Mouse (Mus musculus) MN1 (cell line): ENCODE data around the gene Krt17.
"Not testable (repeated sequence)": the region's sequence is repeated elsewhere in the genome, so short reads cannot be mapped to it uniquely, and the experiment has no call there.

ENCODE experiments used
- DNase-seq: peaks from one replicate; pipeline ENCODE4 v3.0.0-alpha.2; 2016; ENCODE audit warnings: low spot score

The Krt17 gene

GRCm38 (mm10) chr11:100262058-100262980 lies 1.5 kb upstream of the Krt17 start:
- no peak for DNase-seq

DNA sequence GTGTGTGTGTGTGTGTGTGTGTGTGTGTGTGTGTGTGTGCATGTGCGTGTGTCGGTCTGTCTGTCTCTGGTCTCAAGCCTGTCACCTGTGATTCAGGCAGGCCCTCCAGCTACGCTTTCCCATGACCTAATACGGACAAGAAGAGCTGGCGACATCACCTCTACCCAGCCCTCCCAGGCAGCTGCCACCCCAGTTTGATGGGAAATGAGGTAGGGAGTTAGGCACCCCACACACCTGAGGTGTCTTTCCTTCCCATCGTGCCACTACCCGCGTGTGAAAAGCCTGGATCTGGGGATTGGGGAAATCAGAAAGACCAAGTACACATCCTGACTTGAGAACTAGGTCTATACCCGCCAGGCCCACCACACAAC lies 391 bp upstream of the Krt17 start:
- no peak for DNase-seq

GRCm38 (mm10) chr11:100259079-100259478 lies 1.8 kb downstream of the Krt17 start:
- DNase-seq, result no peak

DNA sequence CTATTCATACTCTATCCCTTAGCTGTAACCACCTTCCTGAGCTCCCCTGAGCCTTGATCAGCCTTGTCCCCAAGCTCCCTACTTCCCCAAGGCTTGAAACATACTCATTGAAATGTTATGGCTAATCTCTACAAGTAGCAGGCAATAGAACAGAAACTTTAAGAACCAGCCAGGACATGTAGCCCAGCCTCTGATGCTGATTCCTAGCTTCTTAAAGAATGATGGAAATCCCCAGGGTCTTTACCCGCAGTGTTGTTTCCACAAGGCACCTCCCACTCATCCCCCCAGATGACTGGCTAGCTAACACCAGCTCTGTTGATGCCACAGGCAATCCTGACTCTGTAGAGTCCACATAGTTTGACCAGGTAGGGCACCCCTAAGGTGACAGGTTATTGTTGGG lies 2.9 kb downstream of the Krt17 start:
- DNase-seq, result no peak

DNA sequence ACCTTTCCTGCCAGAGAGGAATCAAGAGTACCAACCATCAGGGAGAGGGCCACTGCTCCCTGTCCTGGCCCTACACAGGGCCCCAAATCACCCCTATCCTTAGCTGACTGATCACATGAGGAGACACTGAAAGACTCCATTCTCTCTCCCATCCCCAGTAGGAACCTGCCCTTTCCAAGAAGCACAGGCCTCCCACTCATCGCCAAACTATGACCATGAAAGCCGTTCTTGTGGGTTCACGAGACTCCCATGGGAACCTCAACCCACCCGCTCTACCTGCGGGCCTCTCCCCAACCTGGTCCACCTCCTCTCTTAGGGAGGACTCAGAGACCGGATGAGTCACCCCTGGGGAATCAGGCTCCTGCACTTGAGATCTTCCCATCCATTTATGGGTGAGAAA lies 5.3 kb downstream of the Krt17 start:
- no peak for DNase-seq

DNA sequence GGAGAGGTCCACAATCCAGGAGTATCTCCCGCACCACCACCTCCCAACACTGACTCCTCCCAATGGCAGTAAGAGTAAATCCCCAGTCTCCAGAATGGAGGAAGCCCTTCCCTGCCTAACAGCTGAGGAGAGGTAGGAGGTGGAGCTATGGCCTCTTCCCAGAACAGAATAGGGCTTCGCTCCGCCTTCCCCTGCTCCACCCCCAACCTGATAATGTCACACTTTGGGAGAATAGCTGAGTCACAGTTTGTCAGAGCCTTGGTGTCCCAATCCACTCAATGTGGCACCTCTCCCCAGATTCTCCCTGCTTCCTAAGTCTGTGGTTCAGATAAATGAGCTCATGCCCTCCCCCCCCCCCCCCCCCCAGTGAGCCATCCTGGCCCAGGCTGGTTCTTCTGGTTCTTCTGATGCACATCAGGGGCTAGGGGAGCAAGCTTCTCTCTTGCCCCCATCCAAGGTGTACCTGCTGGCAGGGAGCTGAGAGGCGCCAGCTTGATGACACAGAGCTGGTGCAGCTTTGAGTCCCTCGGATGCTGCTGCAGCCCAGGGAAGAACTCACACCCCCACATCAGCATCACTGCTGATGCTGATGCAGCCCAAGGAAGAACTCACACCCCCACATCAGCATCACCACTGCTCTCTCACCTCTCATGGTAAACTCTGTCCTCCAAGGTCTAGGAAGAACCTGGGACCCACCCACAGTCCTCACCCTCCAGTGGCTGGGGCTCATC lies 6.3 kb downstream of the Krt17 start:
- no peak for DNase-seq

- no peak for DNase-seq
Observed at GRCm38 (mm10) chr11:100248852-100249465, 11.9 kb downstream of the Krt17 start, which contains the start of gene Krt16. TSS of gene Krt16 (minus strand) at chr11:100248902.

DNA sequence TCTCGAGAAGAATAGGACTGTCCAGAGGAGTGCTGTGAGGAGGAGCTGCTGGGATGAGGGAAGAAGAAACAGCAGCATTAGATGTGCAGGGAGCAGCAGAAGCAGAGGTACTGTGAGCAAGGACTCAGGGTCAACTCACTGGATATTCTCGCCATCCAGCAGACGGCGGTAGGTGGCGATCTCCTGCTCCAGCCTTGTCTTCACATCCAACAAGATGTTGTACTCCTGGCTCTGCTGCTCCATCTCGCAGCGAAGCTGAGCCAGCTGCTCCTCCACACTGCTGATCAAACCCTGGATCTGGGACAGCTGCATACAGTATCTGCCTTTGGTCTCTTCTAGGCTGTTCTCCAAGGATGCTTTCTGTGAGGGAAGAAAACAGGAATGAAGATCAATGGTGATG lies 14.4 kb downstream of the Krt17 start:
- DNase-seq, result not testable (repeated sequence)

DNA sequence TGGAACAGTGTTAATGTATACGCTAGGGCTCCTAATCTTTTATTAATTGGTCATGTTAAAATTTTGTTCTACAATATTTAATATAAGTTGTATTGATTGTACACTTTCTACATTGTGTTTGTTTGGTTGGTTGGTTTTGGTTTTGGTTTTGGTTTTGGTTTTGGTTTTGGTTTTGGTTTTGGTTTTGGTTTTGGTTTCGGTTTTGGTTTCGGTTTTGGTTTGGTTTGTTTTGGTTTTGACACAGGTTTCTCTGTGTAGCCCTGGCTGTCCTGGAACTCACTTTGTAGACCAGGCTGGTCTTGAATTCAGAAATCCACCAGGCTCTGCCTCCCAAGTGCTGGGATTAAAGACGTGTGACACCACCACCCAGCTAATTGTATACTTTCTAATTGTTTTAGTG lies 20.6 kb downstream of the Krt17 start:
- DNase-seq, result not testable (repeated sequence)

GRCm38 (mm10) chr11:100221741-100222140 lies 39.1 kb downstream of the Krt17 start:
- DNase-seq, result no peak

DNA sequence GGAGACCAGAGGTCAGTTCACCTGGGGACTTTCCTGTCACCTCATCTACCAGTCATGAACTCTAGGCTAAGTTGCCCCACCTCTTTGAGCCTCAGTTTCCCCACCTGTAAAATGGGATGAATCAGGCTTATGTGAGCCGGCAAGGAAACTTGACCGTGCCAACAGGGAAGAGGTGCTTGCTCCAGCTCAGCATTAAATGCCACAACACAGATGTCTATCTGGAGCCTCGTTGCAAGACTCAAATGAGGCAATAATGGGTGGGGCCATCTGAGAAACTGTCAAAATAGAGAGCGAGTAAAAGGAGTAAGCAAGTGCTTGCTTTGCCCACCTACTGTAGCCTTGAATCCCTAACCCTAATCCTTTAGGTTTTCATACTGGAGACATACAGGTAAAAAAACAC lies 41.5 kb downstream of the Krt17 start:
- DNase-seq, result no peak

DNA sequence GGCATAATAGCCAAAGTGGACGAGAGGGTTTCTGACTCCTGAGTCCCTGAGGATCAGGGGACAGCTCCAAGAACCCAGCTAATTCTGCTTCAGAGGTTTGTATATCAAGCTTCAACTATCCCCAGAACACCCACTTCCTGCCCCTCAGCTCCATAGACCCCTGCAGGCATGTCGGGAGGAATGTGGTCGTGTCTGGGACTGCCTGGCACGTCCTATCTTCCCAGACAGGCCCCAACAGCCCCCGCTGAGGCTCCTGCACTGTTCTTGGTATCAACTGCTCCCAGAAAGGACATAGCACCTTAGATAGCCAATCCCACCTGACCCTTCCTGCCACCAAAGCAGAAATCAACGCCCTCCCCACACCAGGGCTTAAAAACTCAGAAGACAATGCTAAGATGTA lies 52.3 kb downstream of the Krt17 start:
- no peak for DNase-seq

DNA sequence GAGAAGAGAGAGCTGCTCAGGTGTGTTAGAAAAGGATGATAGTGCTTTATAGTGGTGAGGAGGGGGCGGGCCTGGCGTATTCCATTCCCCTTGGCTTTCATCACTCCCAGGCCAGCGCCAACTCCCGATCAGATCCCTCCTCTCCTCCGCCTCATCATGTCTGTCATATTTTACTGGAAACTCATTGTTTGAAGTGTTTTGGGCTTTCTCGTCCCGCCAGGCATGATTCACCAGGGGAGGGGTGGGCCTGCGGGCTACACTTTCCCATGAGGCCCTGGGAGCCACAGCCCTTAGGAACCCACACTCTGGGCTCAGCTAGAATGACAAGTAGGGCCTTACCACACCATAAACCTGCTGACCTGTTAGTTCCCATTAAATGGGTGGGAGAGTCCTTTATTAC lies 53.3 kb downstream of the Krt17 start, which contains the start of gene Krt14:
Gene Krt14, minus strand, starts transcription at position 51 of the 400 bp plus-strand sequence.
- DNase-seq, result no peak
